Mouse (Mus musculus): ENCODE measurements around the gene Gm10964.

Gm10964 gene

GRCm38 (mm10) chr3:103734696-103735519 is 4.3 kb upstream of the Gm10964 start:
- no peak for DNase-seq (ENCODE audit: low read depth, low spot score)

GRCm38 (mm10) chr3:103735776-103736600 is 3.2 kb upstream of the Gm10964 start:
- no peak for DNase-seq (ENCODE audit: low read depth, low spot score)

GRCm38 (mm10) chr3:103737061-103737754 is 2.0 kb upstream of the Gm10964 start:
- no peak for DNase-seq (ENCODE audit: low read depth, low spot score)

GRCm38 (mm10) chr3:103737778-103738571 is 1.2 kb upstream of the Gm10964 start, which contains the start of gene Olfml3:
TSS of gene Olfml3 (minus strand) at chr3:103738001.
- DNase-seq (ENCODE audit: low read depth, low spot score) = peak; percentile 72

GRCm38 (mm10) chr3:103740342-103740741 is 1.2 kb downstream of the Gm10964 start:
- DNase-seq (ENCODE audit: low read depth, low spot score) = no peak

- no peak for DNase-seq (ENCODE audit: low read depth, low spot score)
Measured at GRCm38 (mm10) chr3:103743208-103743607, 4.0 kb downstream of the Gm10964 start.

- DNase-seq (ENCODE audit: low read depth, low spot score) = no peak
Measured at GRCm38 (mm10) chr3:103745001-103745770, 6.0 kb downstream of the Gm10964 start.

- no peak for DNase-seq (ENCODE audit: low read depth, low spot score)
Measured at GRCm38 (mm10) chr3:103746711-103747110, 7.5 kb downstream of the Gm10964 start.

GRCm38 (mm10) chr3:103751558-103751957 is 12.4 kb downstream of the Gm10964 start:
- no peak for DNase-seq (ENCODE audit: low read depth, low spot score)

GRCm38 (mm10) chr3:103755351-103755750 is 16.2 kb downstream of the Gm10964 start:
- no peak for DNase-seq (ENCODE audit: low read depth, low spot score)

GRCm38 (mm10) chr3:103756920-103757319 is 17.8 kb downstream of the Gm10964 start:
- DNase-seq (ENCODE audit: low read depth, low spot score) = no peak

GRCm38 (mm10) chr3:103758456-103758855 is 19.3 kb downstream of the Gm10964 start:
- no peak for DNase-seq (ENCODE audit: low read depth, low spot score)

- DNase-seq (ENCODE audit: low read depth, low spot score) = no peak
Measured at GRCm38 (mm10) chr3:103759261-103759970, 20.2 kb downstream of the Gm10964 start.

- no peak for DNase-seq (ENCODE audit: low read depth, low spot score)
Measured at GRCm38 (mm10) chr3:103766789-103767188, 27.6 kb downstream of the Gm10964 start.

GRCm38 (mm10) chr3:103771531-103772130 is 32.5 kb downstream of the Gm10964 start:
- DNase-seq (ENCODE audit: low read depth, low spot score) = no peak

GRCm38 (mm10) chr3:103772846-103773245 is 33.7 kb downstream of the Gm10964 start:
- no peak for DNase-seq (ENCODE audit: low read depth, low spot score)

GRCm38 (mm10) chr3:103773508-103773907 is 34.3 kb downstream of the Gm10964 start:
- DNase-seq (ENCODE audit: low read depth, low spot score) = no peak

- no peak for DNase-seq (ENCODE audit: low read depth, low spot score)
Measured at GRCm38 (mm10) chr3:103774009-103774408, 34.8 kb downstream of the Gm10964 start.

GRCm38 (mm10) chr3:103777940-103778339 is 38.8 kb downstream of the Gm10964 start:
- no peak for DNase-seq (ENCODE audit: low read depth, low spot score)
